Mouse (Mus musculus) forebrain, postnatal 0 days (tissue): Measurements from ENCODE around the gene Smc4. TPM values are rescaled to one million over a fixed set of nuclear protein-coding genes. Genes with fewer than 3 reads are reported as not detected.
A peak's percentile ranks its signal among the peaks of the same experiment; 100 is the strongest.

Experiments
- ATAC-seq: fragments of 200-750 bp; cut with Nextera tagmentation; 2 replicates; pipeline ENCODE4 v1.8.0; 2017; ENCODE audit warnings: mild to moderate bottlenecking, moderate library complexity
- DNase-seq: peaks from one replicate; pipeline ENCODE4 v3.0.0-alpha.2; 2015
- H3K27ac ChIP-seq: fragments of 300-500 bp; sonication (generic); 2 replicates; pipeline ENCODE4 v1.5.1; 2014; ENCODE audit warnings: low read depth, mild to moderate bottlenecking, antibody characterized with exemption, low read length, moderate library complexity, mixed read lengths
- H3K27me3 ChIP-seq: fragments of 300-500 bp; sonication (generic); 2 replicates; pipeline ENCODE4 v1.6.1; 2014; ENCODE audit warnings: mild to moderate bottlenecking, low read length, mixed read lengths; ENCODE audit not compliant: insufficient read depth
- H3K36me3 ChIP-seq: fragments of 300-500 bp; sonication (generic); 2 replicates; pipeline ENCODE4 v1.6.1; 2014; ENCODE audit warnings: mild to moderate bottlenecking, moderate library complexity; ENCODE audit not compliant: insufficient read depth
- H3K4me1 ChIP-seq: fragments of 300-500 bp; sonication (generic); 2 replicates; pipeline ENCODE4 v1.6.1; 2014; ENCODE audit warnings: antibody characterized with exemption; ENCODE audit not compliant: insufficient read depth
- H3K4me2 ChIP-seq: fragments of 300-500 bp; sonication (generic); 2 replicates; pipeline ENCODE4 v1.6.1; 2014; ENCODE audit warnings: low read depth, mild to moderate bottlenecking, moderate library complexity
- H3K4me3 ChIP-seq: fragments of 300-500 bp; sonication (generic); 2 replicates; pipeline ENCODE4 v1.5.1; 2014; ENCODE audit warnings: low read depth, low read length, mixed read lengths
- H3K9ac ChIP-seq: fragments of 300-500 bp; sonication (generic); 2 replicates; pipeline ENCODE4 v1.6.1; 2014; ENCODE audit warnings: mild to moderate bottlenecking
- H3K9me3 ChIP-seq: fragments of 300-500 bp; sonication (generic); 2 replicates; pipeline ENCODE4 v1.6.1; 2016; ENCODE audit warnings: low read length
- CTCF ChIP-seq: sonication (generic); IDR thresholded peaks from 2 replicates; pipeline ENCODE4 v1.5.1; 2016; ENCODE audit warnings: antibody characterized with exemption, control low read depth, low read depth
- WGBS: fragments of 180-500 bp; shearing (Covaris S2); extraction: QIAGEN DNeasy Blood & Tissue Kit; methylation state at CpG from one replicate; pipeline ENCODE4 v1.1.7; 2014; 5-methylcytosine and 5-hydroxymethylcytosine counted together
- polyA plus RNA-seq: library from polyadenylated mRNA; unstranded; fragments of >200 nt; fragmentation: Nextera tagmentation; extraction: Ambion mirVana; gene quantifications from 2 replicates; pipeline ENCODE4 v1.2.1, GENCODE M21; 2015
- total RNA-seq: library from RNA; depleted of rRNA; stranded (reverse); fragments of >200 nt; gene quantifications from 2 replicates; pipeline ENCODE4 v1.2.3, GENCODE M21; 2014; rRNA removed

Smc4 gene
- total RNA-seq (16.4 and 21.1 TPM in 2 replicates), polyA plus RNA-seq (19.4 and 30.2 TPM in 2 replicates)

DNA sequence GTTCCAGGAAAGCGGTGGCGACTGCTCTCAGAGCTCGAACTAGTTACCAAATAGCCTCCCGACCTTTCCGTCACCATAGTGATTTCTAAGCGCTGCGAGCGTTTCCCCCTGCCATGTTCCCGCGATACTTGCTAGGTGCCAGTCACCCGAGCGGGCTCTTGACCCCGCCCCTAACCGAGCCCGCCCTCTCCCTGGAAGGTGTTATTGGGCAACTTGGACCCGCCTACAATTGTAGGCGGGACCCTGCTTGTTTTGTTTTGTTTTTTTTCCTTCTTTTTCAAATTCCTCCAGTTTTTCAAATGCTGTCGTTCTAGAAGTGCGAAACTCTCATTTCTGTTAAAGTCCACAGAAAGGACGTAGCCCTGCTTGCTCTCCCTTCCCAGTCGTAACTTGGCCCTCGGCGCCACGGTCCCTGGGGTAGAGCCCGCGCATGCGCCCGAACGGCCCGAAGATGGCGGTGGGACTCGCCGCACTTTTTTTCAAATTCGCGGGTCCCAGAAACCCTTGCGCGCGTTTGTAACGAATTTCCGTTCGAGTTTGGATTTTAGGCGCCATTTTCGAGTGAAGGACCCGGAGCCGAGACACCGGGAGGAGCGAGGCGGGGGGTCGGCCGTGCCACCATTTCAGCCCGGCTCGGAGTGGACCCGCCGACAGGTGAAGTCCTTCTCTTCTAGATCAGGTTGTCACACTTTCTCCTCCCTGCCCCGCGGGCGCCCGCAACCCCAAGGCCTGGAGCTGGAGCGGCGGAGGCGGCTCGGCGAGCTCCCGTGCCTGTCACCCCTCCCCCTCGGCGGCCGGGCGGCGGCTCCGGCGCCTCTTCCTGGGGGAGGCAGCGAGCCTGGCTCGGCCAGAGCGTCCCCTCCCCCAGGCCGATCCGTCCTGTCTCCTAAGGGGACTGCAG, at the start of gene Smc4, which contains the start of gene Ift80:
Smc4 (plus strand) TSS at position 302 of the 901 bp plus-strand sequence.
Ift80 (minus strand) TSS at position 134 of the 901 bp plus-strand sequence.
- Histone ChIP-seq H3K4me3 (peak within 1 kb of the TSS; percentile 91), H3K4me1 (peaks cover 9% of the 10 kb centered on the region; the same call in 1 of the 2 replicates), H3K9ac (peak within 1 kb of the TSS; percentile 56), H3K4me2 (peak within 1 kb of the TSS; percentile 90), H3K27ac (peak within 1 kb of the TSS; percentile 75), H3K36me3 (no peaks in the 10 kb centered on the region), H3K27me3 (no peaks in the 10 kb centered on the region), H3K9me3 (no peaks in the 10 kb centered on the region)
- no peak for TF ChIP-seq CTCF
- ATAC-seq (peak; percentile 97), DNase-seq (peak; percentile 99)
- WGBS, result 1% methylated on average over 76 of the region's 76 CpGs

DNA sequence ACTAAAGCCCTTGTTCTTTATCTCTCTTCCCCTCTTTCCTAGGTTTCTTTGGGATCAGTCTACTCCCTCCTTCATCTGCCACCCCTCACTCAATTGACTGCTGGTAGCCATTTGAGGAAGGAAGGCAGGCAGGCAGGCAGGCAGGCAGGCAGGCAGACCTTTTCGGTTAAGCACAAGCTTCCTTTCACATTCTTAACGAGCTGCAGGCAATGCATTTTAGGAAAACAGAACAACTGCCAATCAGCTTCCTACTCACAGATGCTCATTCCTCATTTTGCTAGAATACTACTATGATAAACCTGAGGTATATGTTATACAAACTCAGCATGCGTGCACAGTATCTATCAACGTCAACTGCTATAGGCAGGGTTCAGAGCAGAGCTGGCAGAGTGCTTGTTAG, 48.1 kb upstream of the Smc4 start:
- H3K27me3 ChIP-seq, result no peaks in the 10 kb centered on the region
- ATAC-seq (peak; percentile 51), DNase-seq (peak; percentile 7)
- no peak overlapping the region for H3K9ac ChIP-seq
- H3K4me3 ChIP-seq, result no peak overlapping the region
- no peaks in the 10 kb centered on the region for H3K9me3 ChIP-seq
- H3K4me2 ChIP-seq, result no peak overlapping the region
- H3K36me3 ChIP-seq, result no peaks in the 10 kb centered on the region
- TF ChIP-seq CTCF, result no peak
- H3K4me1 ChIP-seq, result no peaks in the 10 kb centered on the region
- 33% methylated on average over 4 of the region's 4 CpGs for whole genome bisulfite sequencing
- no peak overlapping the region for H3K27ac ChIP-seq

DNA sequence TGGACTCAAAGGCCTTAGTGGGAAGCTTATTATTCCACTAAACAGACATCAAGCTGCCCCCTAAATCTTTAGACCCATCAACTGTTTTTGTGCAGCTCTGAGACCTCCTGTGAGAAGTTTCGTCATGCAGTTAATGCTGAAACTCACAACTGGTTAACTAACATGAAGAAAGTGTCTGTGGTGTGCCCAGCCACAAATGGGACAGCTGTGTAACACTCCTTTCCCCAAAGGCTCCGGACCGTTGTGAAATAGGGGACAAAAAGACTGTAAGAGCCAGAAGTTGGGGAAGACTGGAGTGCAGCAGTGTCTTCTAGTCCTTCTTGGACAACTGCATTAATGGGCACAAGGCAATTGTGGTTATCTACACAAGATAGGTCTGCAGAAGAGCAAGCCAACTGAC, 47.1 kb upstream of the Smc4 start:
- Histone ChIP-seq H3K4me2 (no peak overlapping the region), H3K27me3 (no peaks in the 10 kb centered on the region), H3K4me3 (no peak overlapping the region), H3K27ac (no peak overlapping the region), H3K9ac (no peak overlapping the region), H3K4me1 (no peaks in the 10 kb centered on the region), H3K9me3 (no peaks in the 10 kb centered on the region), H3K36me3 (no peaks in the 10 kb centered on the region)
- DNase-seq (no peak), ATAC-seq (no peak)
- 81% methylated on average over 3 of the region's 3 CpGs for WGBS
- TF ChIP-seq CTCF, result no peak

DNA sequence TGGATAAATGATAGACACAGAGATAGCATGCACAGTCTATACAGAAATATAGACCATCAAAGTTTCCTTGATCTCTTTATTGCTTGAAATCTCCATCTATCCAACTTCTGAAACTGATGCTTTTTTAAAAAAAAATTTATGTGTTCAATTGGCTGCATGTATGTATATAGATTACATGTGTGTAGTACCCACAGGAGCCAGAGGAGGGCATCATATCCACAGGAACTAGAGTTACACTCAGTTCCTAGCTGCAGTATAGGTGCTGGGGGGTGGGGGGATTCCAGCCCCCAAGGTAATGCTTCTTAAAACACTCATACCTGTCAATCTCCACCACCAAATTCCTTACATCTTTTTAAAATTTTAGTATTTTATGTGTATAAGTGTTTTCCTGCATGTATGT, 39.9 kb upstream of the Smc4 start:
- Histone ChIP-seq H3K27ac (no peak overlapping the region), H3K4me2 (no peak overlapping the region), H3K9ac (no peak overlapping the region), H3K4me3 (no peak overlapping the region), H3K27me3 (no peaks in the 10 kb centered on the region), H3K36me3 (peaks cover 23% of the 10 kb centered on the region), H3K9me3 (no peaks in the 10 kb centered on the region), H3K4me1 (no peaks in the 10 kb centered on the region)
- DNase-seq (no peak), ATAC-seq (no peak)
- peak; percentile 51 for TF ChIP-seq CTCF

DNA sequence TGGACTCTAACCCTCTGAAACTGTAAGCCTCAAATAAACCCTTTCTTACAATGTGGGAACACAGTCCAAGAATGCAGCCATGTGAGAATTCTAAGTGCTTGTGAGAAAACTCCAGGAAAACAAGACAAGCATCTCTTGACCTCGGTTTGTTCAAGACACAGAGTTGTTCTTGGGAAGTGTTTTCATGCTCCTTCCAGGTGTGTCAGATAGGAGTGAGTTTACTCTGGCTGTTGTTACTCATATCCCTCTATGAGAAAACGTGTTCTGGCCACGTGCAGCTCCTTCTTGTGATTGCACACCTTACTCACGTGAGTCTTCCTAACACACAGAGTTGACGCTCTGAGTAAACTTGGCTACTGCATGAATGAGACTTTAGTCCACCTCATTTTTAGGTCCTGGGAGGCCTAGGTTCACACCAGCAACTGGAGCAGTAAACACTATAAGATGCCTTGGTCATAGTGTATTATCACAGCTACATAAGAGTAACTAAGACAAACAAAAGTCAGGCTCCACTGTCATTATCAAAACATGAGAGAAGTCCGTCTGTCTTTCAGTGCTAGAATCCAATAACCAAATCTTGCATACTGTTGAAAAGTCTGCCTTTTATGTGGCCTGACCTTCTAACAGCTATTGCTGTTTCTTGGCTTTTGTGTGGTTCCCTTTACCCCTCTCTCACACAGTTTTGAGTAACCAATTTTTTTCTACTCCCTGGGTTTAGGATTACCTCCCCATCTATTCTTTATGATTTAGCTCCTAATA, 37.8 kb upstream of the Smc4 start:
- Histone ChIP-seq H3K9me3 (no peaks in the 10 kb centered on the region), H3K4me3 (no peak overlapping the region), H3K27me3 (no peaks in the 10 kb centered on the region), H3K36me3 (peaks cover 23% of the 10 kb centered on the region), H3K4me1 (no peaks in the 10 kb centered on the region), H3K9ac (no peak overlapping the region), H3K4me2 (no peak overlapping the region), H3K27ac (no peak overlapping the region)
- 96% methylated on average over 6 of the region's 6 CpGs for WGBS
- no peak for TF ChIP-seq CTCF
- DNase-seq (no peak), ATAC-seq (no peak)

DNA sequence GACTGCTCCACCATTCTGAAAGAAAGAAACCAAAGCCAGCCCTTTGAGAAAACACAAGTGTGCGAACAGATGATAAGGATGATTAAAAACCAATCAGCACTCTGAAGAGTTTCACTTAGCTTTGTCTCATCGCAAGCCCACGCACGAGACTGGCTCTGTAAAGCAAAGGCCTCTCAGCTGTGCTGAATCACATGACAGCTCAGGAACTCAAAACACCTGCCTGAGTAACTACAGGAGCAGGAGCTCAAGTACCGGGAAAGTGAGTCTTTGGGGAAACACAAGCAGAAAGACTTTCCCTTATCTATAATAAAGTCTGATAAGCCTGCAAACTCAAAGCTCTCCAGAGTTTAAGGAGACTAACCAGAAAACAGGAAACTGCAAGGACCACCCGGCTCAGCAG, 37.1 kb upstream of the Smc4 start:
- no peak for TF ChIP-seq CTCF
- no peaks in the 10 kb centered on the region for H3K9me3 ChIP-seq
- no peaks in the 10 kb centered on the region for H3K4me1 ChIP-seq
- ATAC-seq, result no peak
- H3K27me3 ChIP-seq, result no peaks in the 10 kb centered on the region
- H3K27ac ChIP-seq, result no peak overlapping the region
- H3K36me3 ChIP-seq, result peaks cover 23% of the 10 kb centered on the region
- DNase-seq, result no peak
- no peak overlapping the region for H3K4me2 ChIP-seq
- H3K9ac ChIP-seq, result no peak overlapping the region
- H3K4me3 ChIP-seq, result no peak overlapping the region
- WGBS, result 87% methylated on average over 6 of the region's 6 CpGs
